Mouse (Mus musculus): ENCODE measurements at regions not wholly inside any gene's neighbourhood (a gene's known extent, or its start where the extent isn't known, plus 50 kb on each side); places are given as distances from the start of the nearest gene placed in this dataset.

- Histone ChIP-seq H3K4me1 (ENCODE audit: insufficient read depth, low read depth, low read length) (no peaks in the 10 kb centered on the region), H3K9me3 (replicated peaks) (no peaks in the 10 kb centered on the region), H3K4me3 (ENCODE audit: low read depth, low read length) (no peak overlapping the region), H3K27me3 (ENCODE audit: insufficient read depth, low read length) (0 out of 2 replicates have a peak, but pooled peaks cover 4% of the 10 kb centered on the region), H3K36me3 (replicated peaks) (no peaks in the 10 kb centered on the region)
- DNase-seq (ENCODE audit: low spot score) = no peak
- TF ChIP-seq TAL1 (conservative IDR thresholded peaks at IDR 0.05; ENCODE audit: low read depth, low read length) (no peak), CTCF (IDR thresholded peaks at IDR 0.05; ENCODE audit: low read depth, low read length) (no peak), GATA1 (IDR thresholded peaks at IDR 0.05; ENCODE audit: borderline replicate concordance, low read length) (no peak), GATA2 (IDR thresholded peaks at IDR 0.05; ENCODE audit: borderline replicate concordance, low read depth, low read length) (no peak), POLR2AphosphoS5 (IDR thresholded peaks at IDR 0.05; ENCODE audit: insufficient replicate concordance, low read depth, low read length) (no peak)
- no peak for ATAC-seq (ENCODE audit: extremely low read depth, insufficient number of reproducible peaks, low FRiP score, poor library complexity, severe bottlenecking)
These were observed 276.5 kb downstream of the Uaca start for GRCm38 (mm10) chr9:61070861-61071260.

GRCm38 (mm10) chr9:61073482-61073881 lies 279.1 kb downstream of the Uaca start:
- Histone ChIP-seq H3K9me3 (replicated peaks) (no peaks in the 10 kb centered on the region), H3K4me1 (ENCODE audit: insufficient read depth, low read depth, low read length) (no peaks in the 10 kb centered on the region), H3K27me3 (ENCODE audit: insufficient read depth, low read length) (0 out of 2 replicates have a peak, but pooled peaks cover 4% of the 10 kb centered on the region), H3K36me3 (replicated peaks) (no peaks in the 10 kb centered on the region), H3K4me3 (ENCODE audit: low read depth, low read length) (no peak overlapping the region)
- no peak for TF ChIP-seq GATA1 (IDR thresholded peaks at IDR 0.05; ENCODE audit: borderline replicate concordance, low read length)
- TF ChIP-seq TAL1 (conservative IDR thresholded peaks at IDR 0.05; ENCODE audit: low read depth, low read length) = no peak
- no peak for TF ChIP-seq CTCF (IDR thresholded peaks at IDR 0.05; ENCODE audit: low read depth, low read length)
- TF ChIP-seq POLR2AphosphoS5 (IDR thresholded peaks at IDR 0.05; ENCODE audit: insufficient replicate concordance, low read depth, low read length) = no peak
- TF ChIP-seq GATA2 (IDR thresholded peaks at IDR 0.05; ENCODE audit: borderline replicate concordance, low read depth, low read length) = no peak
- ATAC-seq (ENCODE audit: extremely low read depth, insufficient number of reproducible peaks, low FRiP score, poor library complexity, severe bottlenecking) (no peak), DNase-seq (ENCODE audit: low spot score) (no peak)

- H3K36me3 ChIP-seq (replicated peaks) = no peaks in the 10 kb centered on the region
- no peak for TF ChIP-seq CTCF (IDR thresholded peaks at IDR 0.05; ENCODE audit: low read depth, low read length)
- TF ChIP-seq TAL1 (conservative IDR thresholded peaks at IDR 0.05; ENCODE audit: low read depth, low read length) = no peak
- no peak for TF ChIP-seq GATA2 (IDR thresholded peaks at IDR 0.05; ENCODE audit: borderline replicate concordance, low read depth, low read length)
- no peak for TF ChIP-seq GATA1 (IDR thresholded peaks at IDR 0.05; ENCODE audit: borderline replicate concordance, low read length)
- no peak for TF ChIP-seq POLR2AphosphoS5 (IDR thresholded peaks at IDR 0.05; ENCODE audit: insufficient replicate concordance, low read depth, low read length)
- ATAC-seq (ENCODE audit: extremely low read depth, insufficient number of reproducible peaks, low FRiP score, poor library complexity, severe bottlenecking) = no peak
- no peaks in the 10 kb centered on the region for H3K9me3 ChIP-seq (replicated peaks)
- no peak for DNase-seq (ENCODE audit: low spot score)
- 0 out of 2 replicates have a peak, but pooled peaks cover 4% of the 10 kb centered on the region for H3K27me3 ChIP-seq (ENCODE audit: insufficient read depth, low read length)
- H3K4me1 ChIP-seq (ENCODE audit: insufficient read depth, low read depth, low read length) = no peaks in the 10 kb centered on the region
- no peak overlapping the region for H3K4me3 ChIP-seq (ENCODE audit: low read depth, low read length)
These were observed 280.7 kb downstream of the Uaca start for GRCm38 (mm10) chr9:61075071-61075470.

GRCm38 (mm10) chr9:61077181-61077580 lies 282.8 kb downstream of the Uaca start:
- peaks cover 4% of the 10 kb centered on the region; the same call in 1 of the 2 replicates for H3K27me3 ChIP-seq (ENCODE audit: insufficient read depth, low read length)
- H3K4me3 ChIP-seq (ENCODE audit: low read depth, low read length) = no peak overlapping the region
- TF ChIP-seq GATA2 (IDR thresholded peaks at IDR 0.05; ENCODE audit: borderline replicate concordance, low read depth, low read length) (no peak), CTCF (IDR thresholded peaks at IDR 0.05; ENCODE audit: low read depth, low read length) (no peak), GATA1 (IDR thresholded peaks at IDR 0.05; ENCODE audit: borderline replicate concordance, low read length) (no peak), TAL1 (conservative IDR thresholded peaks at IDR 0.05; ENCODE audit: low read depth, low read length) (no peak), POLR2AphosphoS5 (IDR thresholded peaks at IDR 0.05; ENCODE audit: insufficient replicate concordance, low read depth, low read length) (no peak)
- ATAC-seq (ENCODE audit: extremely low read depth, insufficient number of reproducible peaks, low FRiP score, poor library complexity, severe bottlenecking) (no peak), DNase-seq (ENCODE audit: low spot score) (no peak)
- no peaks in the 10 kb centered on the region for H3K9me3 ChIP-seq (replicated peaks)
- H3K36me3 ChIP-seq (replicated peaks) = no peaks in the 10 kb centered on the region
- H3K4me1 ChIP-seq (ENCODE audit: insufficient read depth, low read depth, low read length) = no peaks in the 10 kb centered on the region

- ATAC-seq (ENCODE audit: extremely low read depth, insufficient number of reproducible peaks, low FRiP score, poor library complexity, severe bottlenecking) = no peak
- peaks cover 2% of the 10 kb centered on the region; the same call in 1 of the 2 replicates for H3K27me3 ChIP-seq (ENCODE audit: insufficient read depth, low read length)
- no peak for TF ChIP-seq POLR2AphosphoS5 (IDR thresholded peaks at IDR 0.05; ENCODE audit: insufficient replicate concordance, low read depth, low read length)
- TF ChIP-seq GATA2 (IDR thresholded peaks at IDR 0.05; ENCODE audit: borderline replicate concordance, low read depth, low read length) = no peak
These were observed 283.5 kb downstream of the Uaca start for GRCm38 (mm10) chr9:61077807-61078206.

GRCm38 (mm10) chr9:61081474-61082021 lies 287.2 kb downstream of the Uaca start:
- H3K36me3 ChIP-seq (replicated peaks) = no peaks in the 10 kb centered on the region
- H3K9me3 ChIP-seq (replicated peaks) = no peaks in the 10 kb centered on the region
- TF ChIP-seq POLR2AphosphoS5 (IDR thresholded peaks at IDR 0.05; ENCODE audit: insufficient replicate concordance, low read depth, low read length) (no peak), GATA2 (IDR thresholded peaks at IDR 0.05; ENCODE audit: borderline replicate concordance, low read depth, low read length) (no peak), GATA1 (IDR thresholded peaks at IDR 0.05; ENCODE audit: borderline replicate concordance, low read length) (no peak), CTCF (IDR thresholded peaks at IDR 0.05; ENCODE audit: low read depth, low read length) (no peak), TAL1 (conservative IDR thresholded peaks at IDR 0.05; ENCODE audit: low read depth, low read length) (no peak)
- H3K4me1 ChIP-seq (ENCODE audit: insufficient read depth, low read depth, low read length) = no peaks in the 10 kb centered on the region
- H3K27me3 ChIP-seq (ENCODE audit: insufficient read depth, low read length) = no peaks in the 10 kb centered on the region; the same call in 1 of the 2 replicates
- ATAC-seq (ENCODE audit: extremely low read depth, insufficient number of reproducible peaks, low FRiP score, poor library complexity, severe bottlenecking) = no peak
- H3K4me3 ChIP-seq (ENCODE audit: low read depth, low read length) = no peak overlapping the region
- no peak for DNase-seq (ENCODE audit: low spot score)

More at GRCm38 (mm10) chr9:61077807-61078206, 283.5 kb downstream of the Uaca start:
- Histone ChIP-seq H3K4me3 (ENCODE audit: low read depth, low read length) (no peak overlapping the region), H3K4me1 (ENCODE audit: insufficient read depth, low read depth, low read length) (no peaks in the 10 kb centered on the region), H3K36me3 (replicated peaks) (no peaks in the 10 kb centered on the region), H3K9me3 (replicated peaks) (no peaks in the 10 kb centered on the region)
- DNase-seq (ENCODE audit: low spot score) = no peak
